Mouse (Mus musculus) ES-CJ7 (cell line): Measurements from ENCODE around the gene Wdr61.
A peak's percentile ranks its signal among the peaks of the same experiment; 100 is the strongest.

Experiments used
- DNase-seq: peaks from one replicate; pipeline ENCODE4 v3.0.0; 2011; ENCODE audit warnings: low read depth, low spot score

Wdr61 gene

DNA sequence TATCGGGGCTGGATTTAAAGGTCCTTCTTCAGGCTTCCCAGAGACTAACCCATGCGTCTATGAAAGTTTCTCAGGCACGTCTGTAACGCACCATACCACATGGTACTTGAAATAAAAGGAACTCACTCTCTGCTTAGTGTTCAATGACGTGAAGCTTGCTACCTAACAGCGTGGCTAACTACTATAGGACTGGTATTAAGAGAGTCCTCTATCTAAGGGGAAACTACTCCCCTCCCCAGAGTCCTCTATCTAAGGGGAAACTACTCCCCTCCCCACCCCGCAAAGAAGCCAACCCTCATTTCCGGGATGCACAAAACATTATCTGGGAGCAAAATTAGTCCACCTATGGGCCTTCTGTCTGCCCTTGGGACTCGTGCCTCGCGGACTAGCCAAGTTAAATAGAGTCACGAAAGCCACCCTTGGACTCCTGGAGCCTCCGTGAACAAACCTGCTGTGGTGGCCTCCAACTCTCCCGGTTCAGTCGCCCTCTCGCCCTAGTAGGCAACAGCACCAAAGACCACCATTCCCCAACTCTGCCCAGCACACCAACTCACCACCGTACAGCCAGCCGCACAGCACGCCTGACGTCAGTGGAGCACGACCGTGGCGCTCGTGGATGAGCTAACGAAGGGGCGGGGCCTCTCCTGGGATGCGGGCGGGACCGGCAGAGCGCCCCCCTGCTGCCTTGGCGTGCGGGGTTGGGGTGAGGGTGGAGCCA, at the start of gene Wdr61:
TSS of gene Wdr61 (minus strand) at position 599 of the 718 bp plus-strand sequence.
- DNase-seq: peak; percentile 97

DNA sequence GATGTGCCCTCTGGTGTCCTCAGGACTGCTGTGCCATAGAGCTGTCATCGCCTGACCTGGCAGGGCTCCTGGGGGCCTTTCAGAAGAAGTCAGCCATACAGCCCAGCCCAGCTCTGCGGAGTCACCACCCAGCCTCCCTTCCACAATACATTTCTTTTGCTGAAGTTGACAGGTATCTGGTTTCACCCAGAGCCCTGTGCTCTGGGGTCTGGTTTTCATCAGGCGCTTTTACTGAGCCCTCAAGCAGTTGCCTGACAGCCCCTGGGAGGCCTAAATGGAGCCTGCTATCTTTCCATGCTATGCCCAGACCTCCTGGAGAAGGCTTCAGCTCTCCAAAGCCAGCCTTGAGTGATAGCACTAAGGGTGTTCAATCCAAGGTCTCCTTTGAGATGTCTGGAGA, 49.7 kb upstream of the Wdr61 start:
- no peak for DNase-seq

GRCm38 (mm10) chr9:54782504-54782903, 48.2 kb upstream of the Wdr61 start:
- DNase-seq: no peak

- DNase-seq: no peak
These were observed 45.0 kb upstream of the Wdr61 start for GRCm38 (mm10) chr9:54779280-54779679.

- no peak for DNase-seq
These were observed 42.2 kb upstream of the Wdr61 start for GRCm38 (mm10) chr9:54776451-54776982.

GRCm38 (mm10) chr9:54770140-54770780, 35.9 kb upstream of the Wdr61 start:
- no peak for DNase-seq

- DNase-seq: peak; percentile 53
These were observed 31.2 kb upstream of the Wdr61 start for GRCm38 (mm10) chr9:54765336-54766085.

DNA sequence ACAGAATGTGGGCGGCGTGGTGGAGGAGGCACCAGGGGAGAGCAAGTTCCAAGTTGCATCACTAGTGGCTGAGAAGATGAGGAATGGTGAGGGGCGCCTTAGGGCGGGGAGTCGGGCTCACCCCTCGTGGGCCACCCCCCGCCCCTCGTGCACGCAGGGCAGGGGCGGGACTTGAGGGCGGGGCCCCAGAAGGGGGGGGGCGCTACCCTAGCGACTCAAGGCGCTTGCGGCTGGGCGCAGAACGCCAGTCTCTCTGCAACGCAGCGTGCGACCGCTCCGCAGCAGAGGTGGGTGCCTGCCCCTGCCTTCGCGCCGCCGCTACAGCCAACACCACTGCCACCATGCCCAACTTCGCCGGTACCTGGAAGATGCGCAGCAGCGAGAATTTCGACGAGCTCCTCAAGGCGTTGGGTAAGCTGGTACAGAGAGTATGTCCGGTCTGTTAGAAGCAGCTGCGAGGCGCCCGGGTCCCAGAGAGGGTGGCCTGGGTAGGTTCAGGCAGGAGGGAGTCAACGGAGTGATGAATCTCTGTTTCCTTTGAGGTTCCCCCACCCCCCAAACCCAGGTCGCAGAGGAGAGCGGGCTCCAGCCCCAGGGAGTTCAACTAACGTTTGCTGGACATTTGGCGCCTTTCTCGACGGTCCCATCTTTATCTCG, 30.4 kb upstream of the Wdr61 start, which contains the start of gene Crabp1:
TSS of gene Crabp1 (plus strand) at position 188 of the 657 bp plus-strand sequence.
- peak; percentile 56 for DNase-seq

DNA sequence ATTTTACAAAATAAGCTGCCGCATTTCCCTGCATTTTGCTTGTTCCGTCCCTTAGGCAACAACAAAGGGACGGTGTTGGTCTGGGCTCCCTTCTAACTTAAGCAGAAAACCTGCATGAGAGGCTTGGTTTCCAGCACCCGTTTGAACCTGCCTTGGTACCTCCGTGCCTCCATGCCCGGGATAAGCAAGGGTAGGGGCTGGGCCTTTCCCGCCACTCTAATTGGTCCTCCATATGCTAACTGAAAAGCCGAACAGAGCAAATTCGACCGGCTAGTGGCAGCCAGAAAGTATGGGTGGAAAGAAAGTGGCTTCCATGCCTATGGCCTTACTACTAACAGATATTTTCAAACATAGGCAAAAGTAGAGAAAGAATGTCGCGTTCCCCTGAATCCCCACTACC, 29.8 kb upstream of the Wdr61 start:
- DNase-seq: peak; percentile 11

DNA sequence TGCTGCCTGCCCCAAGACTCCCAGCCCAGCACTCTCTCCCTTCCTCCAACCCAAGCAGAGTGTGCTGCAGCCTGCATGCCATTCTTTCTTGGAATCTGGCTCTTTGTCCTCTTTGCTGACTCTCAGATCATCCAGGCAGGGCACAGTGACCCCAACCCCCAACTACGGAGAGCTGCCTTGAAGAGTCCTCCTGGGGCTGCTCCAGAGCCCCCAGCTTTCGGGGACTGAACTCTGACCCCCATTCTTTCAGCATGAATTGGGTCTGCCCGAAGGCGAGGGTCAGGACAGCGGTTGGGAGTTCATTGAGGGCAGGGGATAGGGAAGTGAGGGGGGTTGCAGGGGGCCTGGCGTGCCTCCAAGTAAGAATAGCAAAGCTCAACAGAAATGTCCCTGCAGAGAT, 25.3 kb upstream of the Wdr61 start:
- DNase-seq: no peak

GRCm38 (mm10) chr9:54752944-54753295, 18.6 kb upstream of the Wdr61 start:
- no peak for DNase-seq

DNA sequence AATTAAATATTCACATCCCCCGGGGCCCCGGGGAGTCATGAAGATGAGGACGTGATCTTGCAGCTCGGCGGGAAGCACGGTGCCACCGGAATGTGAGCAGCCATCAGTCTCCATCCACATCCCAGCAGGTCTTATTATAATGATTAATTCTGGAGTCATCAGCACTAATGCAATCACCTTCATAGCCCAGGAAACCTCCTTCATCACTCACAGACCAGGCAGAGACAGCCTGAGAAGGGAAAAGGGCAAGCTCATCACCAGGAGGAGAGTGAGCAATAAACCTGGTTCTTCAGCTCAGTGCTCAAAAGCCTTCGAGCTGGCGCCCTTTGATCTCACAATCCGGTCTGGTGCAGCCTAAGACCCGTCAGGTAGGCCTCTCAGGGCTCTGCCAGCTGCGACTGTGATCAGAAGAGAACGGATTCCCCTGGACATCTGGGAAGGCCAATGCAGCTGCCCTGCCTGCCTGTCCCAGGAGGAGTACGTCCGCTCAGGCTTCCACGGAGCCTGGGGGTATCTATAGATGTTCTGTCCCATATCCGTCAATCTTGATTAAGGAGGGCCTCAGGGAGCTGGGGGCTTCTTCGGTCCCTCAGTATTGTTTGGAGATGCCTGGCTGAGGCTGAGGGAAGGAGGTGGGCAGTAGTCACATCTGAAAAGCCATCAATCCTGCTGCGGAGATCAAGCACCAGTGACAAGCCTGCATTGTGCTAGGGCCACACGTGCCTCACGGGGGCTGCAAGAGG, 18.1 kb upstream of the Wdr61 start:
- DNase-seq: no peak

DNA sequence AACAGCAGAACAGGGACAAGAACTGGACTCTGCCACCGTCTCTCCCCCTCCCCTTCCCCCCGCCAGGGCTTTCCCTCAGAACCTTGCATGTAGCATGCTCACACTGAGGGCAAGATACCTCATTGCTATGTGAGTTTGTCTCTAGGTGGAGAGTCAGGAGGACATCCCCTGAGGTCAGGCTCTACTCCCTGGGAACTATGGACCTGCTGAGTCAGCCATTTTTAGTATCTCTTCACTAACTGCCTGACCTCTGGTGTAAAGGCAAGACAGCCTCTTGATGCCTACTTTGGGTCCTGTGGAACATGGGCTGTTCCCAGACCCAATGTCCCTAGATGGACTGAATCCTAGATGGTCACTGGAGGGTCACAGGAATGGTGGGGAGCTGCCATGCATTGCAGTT, 17.4 kb upstream of the Wdr61 start:
- no peak for DNase-seq

DNA sequence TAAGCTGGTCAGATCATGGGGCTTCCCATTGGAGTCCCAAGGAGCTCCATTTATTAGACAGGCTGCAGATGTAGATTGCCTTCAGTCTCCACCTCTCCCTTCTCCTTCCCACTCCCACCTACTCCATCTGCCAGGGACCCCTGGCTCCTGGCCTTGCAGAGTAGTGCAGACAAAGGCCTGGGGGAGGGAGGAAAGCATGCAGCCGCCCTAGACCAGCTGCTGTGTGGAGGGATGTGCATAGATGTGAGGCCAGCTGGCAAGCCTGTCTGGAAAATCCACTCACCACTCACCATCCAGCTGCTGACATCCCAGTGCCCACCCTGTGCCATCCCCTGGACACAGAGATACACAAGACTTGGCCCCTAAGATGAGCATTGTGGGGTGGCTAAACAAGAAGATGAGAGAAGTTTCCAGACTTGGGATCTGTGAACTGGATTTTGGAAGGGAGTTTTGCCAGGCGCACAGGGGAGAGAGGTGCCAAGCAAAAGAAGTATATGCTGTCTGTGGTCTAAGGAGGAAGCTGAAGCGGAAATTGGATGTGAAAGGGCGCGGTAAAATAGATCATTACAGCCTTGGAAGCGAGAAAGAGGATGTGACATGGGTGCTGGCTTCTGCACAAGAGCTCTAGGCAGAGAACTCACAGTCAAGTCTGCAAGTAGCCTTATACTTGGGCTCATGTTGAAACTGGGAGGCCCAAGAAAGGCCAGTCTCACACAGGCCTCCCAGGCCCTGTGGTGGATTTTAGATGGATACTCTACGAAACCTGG, 16.1 kb upstream of the Wdr61 start:
- DNase-seq: no peak

- no peak for DNase-seq
These were observed 11.5 kb upstream of the Wdr61 start for GRCm38 (mm10) chr9:54745740-54746370.

- DNase-seq: no peak
These were observed 9.6 kb upstream of the Wdr61 start for GRCm38 (mm10) chr9:54743891-54744290.

DNA sequence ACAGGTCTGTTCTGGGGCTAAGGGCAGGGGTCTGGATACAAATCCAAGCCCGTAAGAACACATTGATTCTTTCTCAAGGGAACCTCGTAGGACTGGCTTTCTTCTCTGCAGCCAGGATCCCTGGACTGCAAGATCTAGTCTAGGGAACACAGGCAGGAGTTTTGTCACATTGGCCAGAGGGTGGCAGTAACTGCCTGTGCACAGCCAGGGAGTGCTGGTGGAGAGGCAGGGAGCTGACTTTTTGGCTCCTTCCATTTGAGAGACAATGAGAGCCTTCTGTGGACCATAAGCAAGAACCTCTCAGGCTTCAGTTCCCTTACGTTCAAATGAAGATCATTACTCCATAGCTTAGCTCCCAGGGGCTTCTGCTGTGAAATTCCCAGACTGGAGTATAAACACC, 4.1 kb upstream of the Wdr61 start:
- DNase-seq: peak; percentile 66

DNA sequence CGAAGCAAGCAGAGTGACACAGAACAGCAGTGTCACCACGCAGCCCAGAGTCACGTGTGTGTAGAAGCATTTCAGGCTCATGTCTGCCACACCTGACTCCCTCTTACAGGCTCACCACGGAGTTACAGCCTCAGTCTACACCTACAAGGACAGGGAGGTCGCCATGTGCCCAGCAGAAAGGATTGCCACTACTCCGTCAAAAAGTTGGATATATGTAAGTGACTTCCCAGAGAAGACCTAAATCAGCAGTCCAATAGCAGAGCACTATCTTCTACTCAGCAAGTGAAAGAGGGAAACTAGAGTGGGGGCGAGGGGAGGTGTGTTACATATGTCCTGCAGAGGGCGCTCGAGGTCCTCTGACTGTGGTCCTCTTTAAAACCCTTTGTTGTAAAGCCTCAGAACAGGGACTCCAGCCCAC, 2.0 kb upstream of the Wdr61 start:
- peak; percentile 90 for DNase-seq

DNA sequence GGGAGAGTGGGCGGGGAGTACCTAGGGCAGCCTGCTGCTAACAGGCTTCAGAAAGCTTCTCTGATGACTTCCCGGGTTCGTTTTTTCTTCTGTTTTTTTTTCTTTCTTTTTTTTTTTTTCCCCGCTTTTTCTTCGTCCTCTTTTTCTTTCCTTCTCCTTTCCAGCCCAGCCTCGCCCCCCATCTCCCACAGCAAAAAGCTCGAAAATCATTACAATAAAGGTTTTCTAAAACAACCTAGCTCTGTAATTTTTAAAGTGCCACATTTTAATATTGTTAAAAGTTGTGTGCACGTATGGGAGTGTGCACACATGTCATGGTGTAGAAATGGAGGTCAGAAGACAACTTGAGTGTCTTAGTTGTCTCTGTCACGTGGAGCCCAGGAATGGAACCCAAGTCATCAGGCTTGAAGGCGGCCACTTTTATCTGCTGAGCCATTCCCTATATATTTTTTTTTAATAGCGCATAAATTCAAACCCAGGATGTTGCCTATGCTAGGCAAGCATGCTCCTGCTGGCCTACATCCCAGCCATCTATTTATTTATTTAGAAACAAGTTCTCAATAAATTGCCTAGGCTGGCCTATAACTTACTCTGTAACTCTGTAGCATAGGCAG, 427 bp upstream of the Wdr61 start:
- no peak for DNase-seq
